Mouse (Mus musculus) myocyte (in vitro differentiated cells): Measurements from ENCODE around the gene Mttp. TPM values are rescaled to one million over a fixed set of nuclear protein-coding genes. Genes with fewer than 3 reads are reported as not detected.

ENCODE experiments used
- H3K27me3 ChIP-seq: one replicate; pipeline ENCODE4 v1.6.1; 2011; ENCODE audit not compliant: control insufficient read depth, insufficient read depth, insufficient read length
- H3K36me3 ChIP-seq: one replicate; pipeline ENCODE4 v1.6.1; 2011; ENCODE audit not compliant: control insufficient read depth, insufficient read depth
- H3K4me2 ChIP-seq: one replicate; pipeline ENCODE4 v1.6.1; 2011; ENCODE audit warnings: low read depth, control low read depth
- H3K4me3 ChIP-seq: one replicate; pipeline ENCODE4 v1.5.1; 2011; ENCODE audit warnings: mild to moderate bottlenecking, control low read depth, moderate library complexity
- H3K79me2 ChIP-seq: one replicate; pipeline ENCODE4 v1.6.1; 2011; ENCODE audit not compliant: control insufficient read depth, insufficient read depth
- H3ac ChIP-seq: one replicate; pipeline ENCODE4 v1.6.1; 2011; ENCODE audit not compliant: control insufficient read depth, insufficient read length
- CEBPB ChIP-seq: IDR thresholded peaks from 2 replicates; pipeline ENCODE4 v1.6.1; 2011; ENCODE audit warnings: mild to moderate bottlenecking, moderate library complexity; ENCODE audit not compliant: poor library complexity, insufficient read depth, severe bottlenecking
- E2F4 ChIP-seq: IDR thresholded peaks from one replicate; pipeline ENCODE4 v1.6.1; 2011; ENCODE audit warnings: mild to moderate bottlenecking, control low read depth, moderate library complexity; ENCODE audit not compliant: insufficient read depth
- MAX ChIP-seq: IDR thresholded peaks from one replicate; pipeline ENCODE4 v1.6.1; 2011; ENCODE audit warnings: low read depth, mild to moderate bottlenecking, control low read depth
- MYOD1 ChIP-seq, 3 experiments: IDR thresholded peaks; one replicate each; pipeline ENCODE4 v1.6.1; 2011; ENCODE audit warnings: control low read depth in 2 of 3, low read depth in 2 of 3, mild to moderate bottlenecking in 2 of 3, moderate library complexity in 1 of 3; ENCODE audit not compliant: insufficient read length in 2 of 3, control insufficient read depth in 1 of 3
- MYOG ChIP-seq, 3 experiments: IDR thresholded peaks; one replicate each; pipeline ENCODE4 v1.6.1; 2011; ENCODE audit warnings: control low read depth in 2 of 3, low read depth in 2 of 3, mild to moderate bottlenecking in 2 of 3; ENCODE audit not compliant: insufficient read length in 2 of 3, control insufficient read depth in 1 of 3, insufficient read depth in 1 of 3
- POLR2A ChIP-seq: IDR thresholded peaks from one replicate; pipeline ENCODE4 v1.6.1; 2011; ENCODE audit warnings: low read depth, mild to moderate bottlenecking, control low read depth, moderate library complexity; ENCODE audit not compliant: insufficient read length
- POLR2AphosphoS2 ChIP-seq: IDR thresholded peaks from one replicate; pipeline ENCODE4 v1.6.1; 2011; ENCODE audit warnings: low read depth, control low read depth; ENCODE audit not compliant: insufficient read length
- REST ChIP-seq: IDR thresholded peaks from one replicate; pipeline ENCODE4 v1.6.1; 2011; ENCODE audit warnings: mild to moderate bottlenecking, control low read depth, moderate library complexity; ENCODE audit not compliant: insufficient read depth, insufficient read length
- SRF ChIP-seq: IDR thresholded peaks from one replicate; pipeline ENCODE4 v1.6.1; 2011; ENCODE audit warnings: low read depth; ENCODE audit not compliant: control insufficient read depth, insufficient read length
- TCF12 ChIP-seq: IDR thresholded peaks from one replicate; pipeline ENCODE4 v1.6.1; 2011; ENCODE audit warnings: mild to moderate bottlenecking, control low read depth; ENCODE audit not compliant: poor library complexity, insufficient read depth, severe bottlenecking
- TCF3 ChIP-seq: IDR thresholded peaks from one replicate; pipeline ENCODE4 v1.6.1; 2011; ENCODE audit warnings: low read depth, control low read depth; ENCODE audit not compliant: insufficient read length
- USF1 ChIP-seq: IDR thresholded peaks from one replicate; pipeline ENCODE4 v1.6.1; 2011; ENCODE audit warnings: low read depth, mild to moderate bottlenecking, control low read depth, moderate library complexity
- polyA plus RNA-seq: library from polyadenylated mRNA; unstranded; fragments of >200 nt; fragmentation: generic; extraction: Trizol; gene quantifications from one replicate; pipeline ENCODE4 v1.2.1, GENCODE M21; 2012; ENCODE audit warnings: missing spikeins

The Mttp gene
- polyA plus RNA-seq = 4.1 TPM

- Histone ChIP-seq H3K79me2 (no peaks in the 10 kb centered on the region), H3K27me3 (no peaks in the 10 kb centered on the region), H3K36me3 (peaks cover 11% of the 10 kb centered on the region), H3K4me2 (peak within 1 kb of the TSS; percentile 90), H3ac (peak within 1 kb of the TSS; percentile 70), H3K4me3 (peak within 1 kb of the TSS; percentile 64)
- TF ChIP-seq MYOD1 (IDR thresholded peaks at IDR 0.05; ENCODE audit: control insufficient read depth in 1 of 3, insufficient read length in 2 of 3, low read depth in 2 of 3) (no peak), USF1 (peak; percentile 74)
These were observed at the start of gene Mttp for GRCm38 (mm10) chr3:138144642-138145171. TSS of gene Mttp (minus strand) at chr3:138144968.

- TF ChIP-seq POLR2A = no peak
- no peak for TF ChIP-seq E2F4
- no peak for TF ChIP-seq MAX
- TF ChIP-seq USF1 = no peak
- no peak for TF ChIP-seq POLR2AphosphoS2
- no peak for TF ChIP-seq CEBPB
- no peak for TF ChIP-seq REST
- no peak for TF ChIP-seq TCF3
- TF ChIP-seq MYOD1 (IDR thresholded peaks at IDR 0.05; ENCODE audit: control insufficient read depth in 1 of 3, insufficient read length in 2 of 3, low read depth in 2 of 3) = no peak
- no peak for TF ChIP-seq TCF12
- no peak for TF ChIP-seq MYOG (IDR thresholded peaks at IDR 0.05; ENCODE audit: control insufficient read depth in 1 of 3, insufficient read depth in 1 of 3, insufficient read length in 2 of 3, low read depth in 2 of 3)
- no peak for TF ChIP-seq SRF
- Histone ChIP-seq H3K4me3 (no peak within 1 kb of the TSS), H3K79me2 (no peaks in the 10 kb centered on the region), H3K27me3 (no peaks in the 10 kb centered on the region), H3K36me3 (no peaks in the 10 kb centered on the region), H3K4me2 (no peak within 1 kb of the TSS), H3ac (no peak within 1 kb of the TSS)
These were observed 49.0 kb upstream of the Mttp start, which contains the start of gene 4930579F01Rik for GRCm38 (mm10) chr3:138193683-138194302. TSS of gene 4930579F01Rik (minus strand) at chr3:138193825.

GRCm38 (mm10) chr3:138192260-138192659, 47.5 kb upstream of the Mttp start:
- Histone ChIP-seq H3ac (no peak overlapping the region), H3K4me2 (no peak overlapping the region), H3K4me3 (no peak overlapping the region), H3K79me2 (no peaks in the 10 kb centered on the region), H3K27me3 (no peaks in the 10 kb centered on the region), H3K36me3 (no peaks in the 10 kb centered on the region)
- TF ChIP-seq REST (no peak), CEBPB (peak; percentile 67; the same call in 1 of the 2 replicates), MYOG (IDR thresholded peaks at IDR 0.05; ENCODE audit: control insufficient read depth in 1 of 3, insufficient read depth in 1 of 3, insufficient read length in 2 of 3, low read depth in 2 of 3) (no peak)

GRCm38 (mm10) chr3:138185995-138186930, 41.5 kb upstream of the Mttp start:
- H3ac ChIP-seq = no peak overlapping the region
- TF ChIP-seq MYOD1 (IDR thresholded peaks at IDR 0.05; ENCODE audit: control insufficient read depth in 1 of 3, insufficient read length in 2 of 3, low read depth in 2 of 3) = no peak
- TF ChIP-seq REST = no peak
- no peak for TF ChIP-seq POLR2AphosphoS2
- no peak for TF ChIP-seq MAX
- no peak for TF ChIP-seq TCF3
- no peak for TF ChIP-seq MYOG (IDR thresholded peaks at IDR 0.05; ENCODE audit: control insufficient read depth in 1 of 3, insufficient read depth in 1 of 3, insufficient read length in 2 of 3, low read depth in 2 of 3)
- TF ChIP-seq USF1 = no peak

GRCm38 (mm10) chr3:138185290-138185689, 40.5 kb upstream of the Mttp start:
- Histone ChIP-seq H3K79me2 (no peaks in the 10 kb centered on the region), H3K36me3 (no peaks in the 10 kb centered on the region), H3K4me2 (no peak overlapping the region), H3K27me3 (no peaks in the 10 kb centered on the region), H3K4me3 (no peak overlapping the region), H3ac (no peak overlapping the region)
- no peak for TF ChIP-seq MYOD1 (IDR thresholded peaks at IDR 0.05; ENCODE audit: control insufficient read depth in 1 of 3, insufficient read length in 2 of 3, low read depth in 2 of 3)
- no peak for TF ChIP-seq MYOG (IDR thresholded peaks at IDR 0.05; ENCODE audit: control insufficient read depth in 1 of 3, insufficient read depth in 1 of 3, insufficient read length in 2 of 3, low read depth in 2 of 3)
- TF ChIP-seq REST = no peak
- TF ChIP-seq POLR2A = no peak
- no peak for TF ChIP-seq TCF3
- TF ChIP-seq USF1 = no peak
- TF ChIP-seq POLR2AphosphoS2 = no peak
- TF ChIP-seq E2F4 = no peak
- no peak for TF ChIP-seq SRF
- no peak for TF ChIP-seq MAX
- no peak for TF ChIP-seq CEBPB
- no peak for TF ChIP-seq TCF12

More at GRCm38 (mm10) chr3:138185995-138186930, 41.5 kb upstream of the Mttp start:
- Histone ChIP-seq H3K36me3 (no peaks in the 10 kb centered on the region), H3K4me2 (no peak overlapping the region), H3K4me3 (no peak overlapping the region), H3K27me3 (no peaks in the 10 kb centered on the region), H3K79me2 (no peaks in the 10 kb centered on the region)
